Mouse (Mus musculus) embryonic fibroblast, embryonic 13.5 days (primary cell): Measurements from ENCODE around the gene Pgc.

Experiments used
- CTCF ChIP-seq: IDR thresholded peaks from 2 replicates; pipeline ENCODE4 v1.5.1; 2011; ENCODE audit warnings: mild to moderate bottlenecking, control low read depth, low read length, moderate library complexity, borderline replicate concordance; ENCODE audit not compliant: insufficient read depth
- POLR2A ChIP-seq: IDR thresholded peaks from 2 replicates; pipeline ENCODE4 v1.6.1; 2011; ENCODE audit warnings: low read depth, mild to moderate bottlenecking, control low read depth, low read length, moderate library complexity

DNA sequence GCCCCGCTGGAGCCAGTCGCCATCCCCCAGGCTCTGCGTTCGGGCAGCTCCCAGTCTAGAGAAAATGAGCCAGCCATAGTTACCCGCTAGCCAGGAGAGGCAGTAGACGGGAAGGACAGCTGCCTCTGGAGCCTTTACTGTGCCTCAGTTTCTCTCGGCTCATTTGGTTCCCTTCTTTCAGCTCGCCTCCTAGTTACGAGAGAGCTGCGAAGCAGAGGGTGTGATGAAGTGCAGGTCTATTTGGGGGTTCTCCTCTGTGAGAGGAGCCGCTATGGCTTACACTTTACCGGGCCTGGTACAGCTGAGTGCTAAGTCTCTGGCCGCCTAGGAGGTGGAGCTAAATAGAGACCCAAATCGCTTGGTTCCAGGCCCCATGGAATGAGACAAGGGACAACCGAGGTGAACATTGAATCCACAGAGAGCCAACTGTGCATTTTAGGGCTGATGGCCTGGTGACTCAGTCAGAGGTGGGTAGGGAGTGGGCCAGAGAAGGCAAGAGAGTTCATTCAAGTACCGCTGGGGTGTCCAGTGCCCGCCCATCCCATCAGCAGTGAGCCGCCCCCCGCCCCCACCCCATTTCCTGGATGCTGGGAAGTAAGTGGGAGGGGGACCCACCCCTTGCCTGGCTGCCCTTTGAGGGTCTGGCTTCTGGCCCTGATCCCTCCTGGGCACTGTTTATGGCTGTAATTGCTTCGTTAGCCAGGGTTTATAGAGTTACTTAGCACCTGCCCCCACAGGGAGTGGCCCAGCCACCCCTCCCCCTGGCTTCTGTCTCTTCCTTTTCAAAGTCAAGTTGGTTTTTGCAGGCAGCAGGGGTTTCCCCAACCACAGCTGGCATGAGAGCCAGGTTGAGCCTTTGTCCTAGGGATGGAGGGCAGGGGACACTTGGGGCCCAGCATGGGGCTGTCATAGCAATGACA lies 12.5 kb downstream of the Pgc start:
- peak; percentile 30; the same call in 1 of the 2 replicates for TF ChIP-seq POLR2A
- no peak for TF ChIP-seq CTCF
